Mouse (Mus musculus): ENCODE measurements around the gene Olfr341. TPM values are rescaled to one million over a fixed set of nuclear protein-coding genes. Genes with fewer than 3 reads are reported as not detected.

The Olfr341 gene
- polyA plus RNA-seq (2014; fragmentation: Nextera tagmentation; extraction: Ambion mirVana) = not detected in 2 replicates

GRCm38 (mm10) chr2:36482368-36482767, at the start of gene Olfr341:
TSS of gene Olfr341 (minus strand) at chr2:36482468.
- no peak within 1 kb of the TSS for H3K27ac ChIP-seq (ENCODE audit: low read length)

GRCm38 (mm10) chr2:36524698-36525097, 42.4 kb upstream of the Olfr341 start, which contains the start of gene Olfr342:
TSS of gene Olfr342 (plus strand) at chr2:36524998.
- Histone ChIP-seq H3K4me2 (replicated peaks; ENCODE audit: low read depth, low read length) (no peak within 1 kb of the TSS), H3K4me1 (ENCODE audit: control insufficient read depth, insufficient read depth, low read length) (no peaks in the 10 kb centered on the region), H3K9me3 (ENCODE audit: control insufficient read depth, low read depth, low read length) (no peaks in the 10 kb centered on the region), H3K27me3 (ENCODE audit: control insufficient read depth, insufficient read depth, low read length) (no peaks in the 10 kb centered on the region), H3K9ac (replicated peaks; ENCODE audit: low read depth, low read length) (no peak within 1 kb of the TSS), H3K4me3 (ENCODE audit: low read depth, low read length) (no peak within 1 kb of the TSS), H3K36me3 (ENCODE audit: control insufficient read depth, insufficient read depth, low read length) (no peaks in the 10 kb centered on the region), H3K27ac (ENCODE audit: low read length) (no peak within 1 kb of the TSS)
- 65% methylated on average over 3 of the region's 3 CpGs for WGBS
- no peak for ATAC-seq (ENCODE audit: insufficient number of reproducible peaks, insufficient read depth, low FRiP score, low read depth)

More at GRCm38 (mm10) chr2:36482368-36482767, at the start of gene Olfr341:
- no peak within 1 kb of the TSS for H3K4me2 ChIP-seq (replicated peaks; ENCODE audit: low read depth, low read length)
- H3K9me3 ChIP-seq (ENCODE audit: control insufficient read depth, low read depth, low read length) = no peaks in the 10 kb centered on the region
- H3K4me1 ChIP-seq (ENCODE audit: control insufficient read depth, insufficient read depth, low read length) = no peaks in the 10 kb centered on the region
- ATAC-seq (ENCODE audit: insufficient number of reproducible peaks, insufficient read depth, low FRiP score, low read depth) = no peak
- no peak within 1 kb of the TSS for H3K4me3 ChIP-seq (ENCODE audit: low read depth, low read length)
- no peaks in the 10 kb centered on the region for H3K27me3 ChIP-seq (ENCODE audit: control insufficient read depth, insufficient read depth, low read length)
- H3K36me3 ChIP-seq (ENCODE audit: control insufficient read depth, insufficient read depth, low read length) = no peaks in the 10 kb centered on the region
- H3K9ac ChIP-seq (replicated peaks; ENCODE audit: low read depth, low read length) = no peak within 1 kb of the TSS

GRCm38 (mm10) chr2:36473634-36474033, 8.6 kb downstream of the Olfr341 start:
- Histone ChIP-seq H3K27me3 (ENCODE audit: control insufficient read depth, insufficient read depth, low read length) (no peaks in the 10 kb centered on the region), H3K4me1 (ENCODE audit: control insufficient read depth, insufficient read depth, low read length) (no peaks in the 10 kb centered on the region), H3K9me3 (ENCODE audit: control insufficient read depth, low read depth, low read length) (no peaks in the 10 kb centered on the region), H3K9ac (replicated peaks; ENCODE audit: low read depth, low read length) (no peak overlapping the region), H3K4me3 (ENCODE audit: low read depth, low read length) (no peak overlapping the region), H3K4me2 (replicated peaks; ENCODE audit: low read depth, low read length) (no peak overlapping the region), H3K36me3 (ENCODE audit: control insufficient read depth, insufficient read depth, low read length) (no peaks in the 10 kb centered on the region), H3K27ac (ENCODE audit: low read length) (no peak overlapping the region)
- no peak for ATAC-seq (ENCODE audit: insufficient number of reproducible peaks, insufficient read depth, low FRiP score, low read depth)

- Histone ChIP-seq H3K9me3 (ENCODE audit: control insufficient read depth, low read depth, low read length) (0 out of 2 replicates have a peak, but pooled peaks cover 2% of the 10 kb centered on the region), H3K4me3 (ENCODE audit: low read depth, low read length) (no peak within 1 kb of the TSS), H3K36me3 (ENCODE audit: control insufficient read depth, insufficient read depth, low read length) (no peaks in the 10 kb centered on the region), H3K9ac (replicated peaks; ENCODE audit: low read depth, low read length) (no peak within 1 kb of the TSS), H3K4me2 (replicated peaks; ENCODE audit: low read depth, low read length) (no peak within 1 kb of the TSS), H3K4me1 (ENCODE audit: control insufficient read depth, insufficient read depth, low read length) (no peaks in the 10 kb centered on the region), H3K27me3 (ENCODE audit: control insufficient read depth, insufficient read depth, low read length) (no peaks in the 10 kb centered on the region), H3K27ac (ENCODE audit: low read length) (no peak within 1 kb of the TSS)
- no peak for ATAC-seq (ENCODE audit: insufficient number of reproducible peaks, insufficient read depth, low FRiP score, low read depth)
- WGBS = 61% methylated on average over 1 of the region's 1 CpGs
Observed at GRCm38 (mm10) chr2:36452287-36452686, 30.0 kb downstream of the Olfr341 start, which contains the start of gene Olfr340. TSS of gene Olfr340 (plus strand) at chr2:36452587.

Other genes starting within 250 kb of the Olfr341 start
- not detected in 2 replicates for gene Olfr338, start 108.9 kb downstream of the Olfr341 start, polyA plus RNA-seq (2014; fragmentation: Nextera tagmentation; extraction: Ambion mirVana)
- not detected in 2 replicates for gene Olfr339, start 63.5 kb downstream of the Olfr341 start, polyA plus RNA-seq (2014; fragmentation: Nextera tagmentation; extraction: Ambion mirVana)
- gene Olfr340, start 29.9 kb downstream of the Olfr341 start, polyA plus RNA-seq (2014; fragmentation: Nextera tagmentation; extraction: Ambion mirVana) = not detected in 2 replicates
- gene Olfr342, start 42.5 kb upstream of the Olfr341 start, polyA plus RNA-seq (2014; fragmentation: Nextera tagmentation; extraction: Ambion mirVana) = not detected in 2 replicates
- gene Olfr344, start 84.2 kb upstream of the Olfr341 start, polyA plus RNA-seq (2014; fragmentation: Nextera tagmentation; extraction: Ambion mirVana) = not detected in 2 replicates
- not detected in 2 replicates for gene Olfr345, start 157.6 kb upstream of the Olfr341 start, polyA plus RNA-seq (2014; fragmentation: Nextera tagmentation; extraction: Ambion mirVana)
- gene Olfr346, start 203.3 kb upstream of the Olfr341 start, polyA plus RNA-seq (2014; fragmentation: Nextera tagmentation; extraction: Ambion mirVana) = not detected in 2 replicates
- not detected in 2 replicates for gene Olfr347, start 249.4 kb upstream of the Olfr341 start, polyA plus RNA-seq (2014; fragmentation: Nextera tagmentation; extraction: Ambion mirVana)

Data from stomach, embryonic 14.5 days (tissue).